ENCODE assay signal across 8 mouse cellular contexts in the genomic region with DNA sequence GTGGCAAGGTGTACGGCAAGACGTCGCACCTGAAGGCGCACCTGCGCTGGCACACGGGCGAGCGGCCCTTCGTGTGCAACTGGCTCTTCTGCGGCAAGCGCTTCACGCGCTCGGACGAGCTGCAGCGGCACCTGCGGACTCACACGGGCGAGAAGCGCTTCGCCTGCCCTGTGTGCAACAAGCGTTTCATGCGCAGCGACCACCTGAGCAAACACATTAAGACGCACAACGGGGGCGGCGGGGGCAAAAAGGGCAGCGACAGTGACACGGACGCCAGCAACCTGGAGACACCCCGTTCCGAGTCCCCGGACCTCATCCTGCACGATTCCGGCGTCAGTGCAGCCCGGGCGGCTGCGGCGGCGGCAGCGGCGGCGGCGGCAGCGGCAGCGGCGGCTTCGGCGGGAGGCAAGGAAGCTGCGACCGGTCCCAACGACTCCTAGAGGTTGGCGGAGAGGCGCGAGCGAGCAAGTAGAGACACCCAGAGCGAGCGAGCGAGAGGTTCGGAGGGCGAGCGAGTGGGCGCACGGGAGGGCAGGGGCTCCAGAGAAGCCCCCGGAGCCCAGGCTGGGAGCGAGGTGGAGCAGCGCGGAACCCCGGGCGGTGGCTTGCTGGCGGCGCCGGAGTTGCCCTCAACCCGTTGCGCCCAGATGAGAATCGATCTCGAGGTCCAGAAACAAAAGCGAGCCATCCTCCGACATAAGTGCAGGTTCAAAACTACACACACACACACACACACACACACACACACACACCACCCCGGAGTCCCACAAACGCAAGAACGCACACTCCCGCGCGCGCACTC. TPM values are rescaled to one million over a fixed set of nuclear protein-coding genes. Genes with fewer than 3 reads are reported as not detected.
DNase-seq lines count a peak whose midpoint lies in the region; ATAC-seq and TF ChIP-seq lines count a peak whose summit lies in the region.

No protein-coding gene starts in this region.

- peak; percentile 28 for DNase-seq in cerebellum, adult 8-10 months
- DNase-seq in cerebellum, adult 11 months: no peak
- peak; percentile 39 for DNase-seq in thymus, adult 2 months
- no peak for DNase-seq in thymus, adult 18-20 months
- DNase-seq in hindbrain, embryonic 11.5 days (ENCODE audit: low spot score): no peak
- no peak for DNase-seq in liver, embryonic 13.5 days
- DNase-seq in spleen, postnatal 10 days (ENCODE audit: low spot score in 2 of 2): peak; percentile 49 to 51
- DNase-seq in right cerebral cortex, postnatal 36 days (ENCODE audit: low spot score in 2 of 2): no peak

- H3K27me3 ChIP-seq in thymus, adult 2 months (ENCODE audit: control insufficient read depth, insufficient read depth, low read length): peaks cover 58% of the 10 kb centered on the region
- peaks cover 52% of the 10 kb centered on the region for H3K27me3 ChIP-seq in hindbrain, embryonic 11.5 days (ENCODE audit: control insufficient read depth, insufficient read depth, low read length)
- peaks cover 95% of the 10 kb centered on the region for H3K27me3 ChIP-seq in liver, embryonic 13.5 days

- no peaks in the 10 kb centered on the region for H3K36me3 ChIP-seq in thymus, adult 2 months (ENCODE audit: control insufficient read depth, insufficient read depth, low read length)
- no peaks in the 10 kb centered on the region for H3K36me3 ChIP-seq in hindbrain, embryonic 11.5 days (ENCODE audit: control insufficient read depth, insufficient read depth, low read length)
- H3K36me3 ChIP-seq in liver, embryonic 13.5 days: no peaks in the 10 kb centered on the region

- no peaks in the 10 kb centered on the region for H3K9me3 ChIP-seq in hindbrain, embryonic 11.5 days (ENCODE audit: control insufficient read depth, low read length)
- H3K9me3 ChIP-seq in liver, embryonic 13.5 days (replicated peaks): no peaks in the 10 kb centered on the region

- H3K4me2 ChIP-seq in hindbrain, embryonic 11.5 days (replicated peaks; ENCODE audit: low read depth, low read length): peak overlapping the region; percentile 76
- peak overlapping the region; percentile 63 for H3K4me2 ChIP-seq in liver, embryonic 13.5 days

- WGBS in thymus, adult 2 months: 3% methylated on average over 88 of the region's 88 CpGs
- WGBS in hindbrain, embryonic 11.5 days: under 1% methylated on average over 78 of the region's 88 CpGs
- 1% methylated on average over 86 of the region's 88 CpGs for WGBS in liver, embryonic 13.5 days (ENCODE audit: insufficient replicate concordance)

- ATAC-seq in hindbrain, embryonic 11.5 days (ENCODE audit: low FRiP score): no peak
- no peak for ATAC-seq in liver, embryonic 13.5 days (ENCODE audit: low read depth)

- peak overlapping the region; percentile 17; the same call in 1 of the 2 replicates for H3K4me3 ChIP-seq in thymus, adult 2 months (ENCODE audit: control insufficient read depth, insufficient read depth, low read length)
- peak overlapping the region; percentile 54 for H3K4me3 ChIP-seq in hindbrain, embryonic 11.5 days (ENCODE audit: low read depth, low read length)
- peak overlapping the region; percentile 45 for H3K4me3 ChIP-seq in liver, embryonic 13.5 days (replicated peaks)

- no peak overlapping the region for H3K27ac ChIP-seq in thymus, adult 2 months (ENCODE audit: control insufficient read depth, insufficient read depth, low read length)
- peak overlapping the region; percentile 30 for H3K27ac ChIP-seq in hindbrain, embryonic 11.5 days (ENCODE audit: low read depth, low read length)
- no peak overlapping the region for H3K27ac ChIP-seq in liver, embryonic 13.5 days

- peak overlapping the region; percentile 72 for H3K9ac ChIP-seq in hindbrain, embryonic 11.5 days (ENCODE audit: low read depth, low read length)
- no peak overlapping the region for H3K9ac ChIP-seq in liver, embryonic 13.5 days

- no peak for TF ChIP-seq POLR2A in thymus, adult 2 months (IDR thresholded peaks at IDR 0.05; ENCODE audit: control insufficient read depth, extremely low read depth, insufficient read depth, low read length, poor library complexity)

- TF ChIP-seq CTCF in thymus, adult 2 months (IDR thresholded peaks at IDR 0.05; ENCODE audit: borderline replicate concordance, control insufficient read depth, extremely low read depth, insufficient read depth, low read length, poor library complexity): no peak

- H3K4me1 ChIP-seq in thymus, adult 2 months (replicated peaks; ENCODE audit: control insufficient read depth, insufficient read depth, low read length): peaks cover 42% of the 10 kb centered on the region
- peaks cover 18% of the 10 kb centered on the region for H3K4me1 ChIP-seq in hindbrain, embryonic 11.5 days (replicated peaks; ENCODE audit: control insufficient read depth, insufficient read depth, low read length)
- peaks cover 56% of the 10 kb centered on the region for H3K4me1 ChIP-seq in liver, embryonic 13.5 days (replicated peaks)

RNA-seq across cellular contexts. Expression of gene Sp9, which starts 2.6 kb away (rescaled TPM):
- polyA plus RNA-seq in thymus, adult 2 months (2012; rRNA removed): not detected in 2 replicates
- 3.0 and 3.7 TPM in 2 replicates for polyA plus RNA-seq in hindbrain, embryonic 11.5 days (2014; fragmentation: Nextera tagmentation; extraction: Ambion mirVana)
- not detected in 2 replicates for polyA plus RNA-seq in liver, embryonic 13.5 days (2015; fragmentation: Nextera tagmentation; extraction: Ambion mirVana)

RNA-seq across cellular contexts. Expression of gene Scrn3, which starts 38.1 kb away (rescaled TPM):
- 2.7 and 2.9 TPM in 2 replicates for polyA plus RNA-seq in thymus, adult 2 months (2012; rRNA removed)
- polyA plus RNA-seq in hindbrain, embryonic 11.5 days (2014; fragmentation: Nextera tagmentation; extraction: Ambion mirVana): 10.7 and 12.7 TPM in 2 replicates
- polyA plus RNA-seq in liver, embryonic 13.5 days (2015; fragmentation: Nextera tagmentation; extraction: Ambion mirVana): 26.3 and 30.4 TPM in 2 replicates

RNA-seq across cellular contexts. Expression of gene Cir1, which starts 38.2 kb away (rescaled TPM):
- polyA plus RNA-seq in thymus, adult 2 months (2012; rRNA removed): 3.1 and 3.6 TPM in 2 replicates
- 23.0 and 23.8 TPM in 2 replicates for polyA plus RNA-seq in hindbrain, embryonic 11.5 days (2014; fragmentation: Nextera tagmentation; extraction: Ambion mirVana)
- polyA plus RNA-seq in liver, embryonic 13.5 days (2015; fragmentation: Nextera tagmentation; extraction: Ambion mirVana): 21.3 and 23.9 TPM in 2 replicates

RNA-seq across cellular contexts. Expression of gene Ola1, which starts 55.6 kb away (rescaled TPM):
- polyA plus RNA-seq in thymus, adult 2 months (2012; rRNA removed): 7.7 and 7.8 TPM in 2 replicates
- 97.6 and 100 TPM in 2 replicates for polyA plus RNA-seq in hindbrain, embryonic 11.5 days (2014; fragmentation: Nextera tagmentation; extraction: Ambion mirVana)
- 67.1 and 82.1 TPM in 2 replicates for polyA plus RNA-seq in liver, embryonic 13.5 days (2015; fragmentation: Nextera tagmentation; extraction: Ambion mirVana)

Comparison
In these comparisons a context has a peak if more than half of its experiments do, and no peak if none do; other contexts are left out.
1. DNase-seq: peak in cerebellum, adult 8-10 months (single experiment), thymus, adult 2 months (single experiment) and spleen, postnatal 10 days (2 of 2); none in cerebellum, adult 11 months (single experiment), thymus, adult 18-20 months (0 of 2), hindbrain, embryonic 11.5 days (single experiment), liver, embryonic 13.5 days (single experiment) and right cerebral cortex, postnatal 36 days (0 of 2).
2. Peak in every context shown above with its lines, with median percentiles within 50 percentile points of each other: H3K4me3 ChIP-seq.